Mouse (Mus musculus): ENCODE results near the gene Tspo. TPM values are rescaled to one million over a fixed set of nuclear protein-coding genes. Genes with fewer than 3 reads are reported as not detected.

The Tspo gene
- polyA plus RNA-seq, 1 experiment from 2014 or later: 116 TPM

GRCm38 (mm10) chr15:83601185-83601584, 37.8 kb downstream of the Tspo start:
- no peaks in the 10 kb centered on the region for H3K9me3 ChIP-seq (replicated peaks; ENCODE audit: control insufficient read depth, low read length)
- H3K36me3 ChIP-seq (ENCODE audit: control insufficient read depth, insufficient read depth, low read length): no peaks in the 10 kb centered on the region
- 67% methylated on average over 4 of the region's 4 CpGs for WGBS
- H3K9ac ChIP-seq (ENCODE audit: low read length): no peak overlapping the region
- no peaks in the 10 kb centered on the region for H3K27me3 ChIP-seq (ENCODE audit: control insufficient read depth, insufficient read depth, low read length)
- no peaks in the 10 kb centered on the region for H3K4me1 ChIP-seq (ENCODE audit: control insufficient read depth, insufficient read depth, low read length)
- no peak overlapping the region for H3K4me2 ChIP-seq (ENCODE audit: low read depth, low read length)
- no peak overlapping the region for H3K27ac ChIP-seq (ENCODE audit: low read length)
- no peak for ATAC-seq (ENCODE audit: insufficient read depth, low FRiP score)
- no peak overlapping the region for H3K4me3 ChIP-seq (replicated peaks; ENCODE audit: low read length)

GRCm38 (mm10) chr15:83602372-83603045, 39.1 kb downstream of the Tspo start:
- Histone ChIP-seq H3K4me1 (ENCODE audit: control insufficient read depth, insufficient read depth, low read length) (no peaks in the 10 kb centered on the region), H3K27me3 (ENCODE audit: control insufficient read depth, insufficient read depth, low read length) (no peaks in the 10 kb centered on the region), H3K36me3 (ENCODE audit: control insufficient read depth, insufficient read depth, low read length) (no peaks in the 10 kb centered on the region), H3K4me2 (ENCODE audit: low read depth, low read length) (no peak overlapping the region), H3K27ac (ENCODE audit: low read length) (no peak overlapping the region), H3K9ac (ENCODE audit: low read length) (no peak overlapping the region), H3K9me3 (replicated peaks; ENCODE audit: control insufficient read depth, low read length) (no peaks in the 10 kb centered on the region), H3K4me3 (replicated peaks; ENCODE audit: low read length) (no peak overlapping the region)
- WGBS: 62% methylated on average over 13 of the region's 13 CpGs
- no peak for ATAC-seq (ENCODE audit: insufficient read depth, low FRiP score)

- H3K27ac ChIP-seq (ENCODE audit: low read length): no peak overlapping the region
- H3K4me3 ChIP-seq (replicated peaks; ENCODE audit: low read length): no peak overlapping the region
- WGBS: 85% methylated on average over 1 of the region's 1 CpGs
- no peaks in the 10 kb centered on the region for H3K4me1 ChIP-seq (ENCODE audit: control insufficient read depth, insufficient read depth, low read length)
- H3K27me3 ChIP-seq (ENCODE audit: control insufficient read depth, insufficient read depth, low read length): no peaks in the 10 kb centered on the region
- H3K4me2 ChIP-seq (ENCODE audit: low read depth, low read length): no peak overlapping the region
- no peaks in the 10 kb centered on the region for H3K9me3 ChIP-seq (replicated peaks; ENCODE audit: control insufficient read depth, low read length)
- H3K36me3 ChIP-seq (ENCODE audit: control insufficient read depth, insufficient read depth, low read length): no peaks in the 10 kb centered on the region
- H3K9ac ChIP-seq (ENCODE audit: low read length): no peak overlapping the region
- no peak for ATAC-seq (ENCODE audit: insufficient read depth, low FRiP score)
These were observed 39.6 kb downstream of the Tspo start for GRCm38 (mm10) chr15:83603046-83603396.

DNA sequence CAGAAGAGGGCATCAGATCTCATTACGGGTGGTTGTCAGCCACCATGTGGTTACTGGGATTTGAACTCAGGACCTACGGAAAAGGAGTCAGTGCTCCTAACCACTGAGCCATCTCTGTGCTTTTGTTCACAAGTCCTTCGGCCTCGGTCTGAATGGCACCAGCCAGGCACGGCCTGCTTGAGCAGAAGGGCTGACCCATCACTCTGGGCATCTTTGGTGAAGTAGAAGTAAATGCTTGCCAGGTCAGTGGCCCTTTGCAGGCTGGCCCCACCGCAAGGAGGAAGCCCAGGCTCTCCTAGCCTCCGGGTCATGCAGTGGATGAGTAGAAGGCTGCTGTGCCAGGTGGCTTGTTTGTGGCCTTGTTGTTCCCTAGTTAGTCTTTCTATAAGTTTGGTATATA, 40.0 kb downstream of the Tspo start:
- ATAC-seq (ENCODE audit: insufficient read depth, low FRiP score): no peak

DNA sequence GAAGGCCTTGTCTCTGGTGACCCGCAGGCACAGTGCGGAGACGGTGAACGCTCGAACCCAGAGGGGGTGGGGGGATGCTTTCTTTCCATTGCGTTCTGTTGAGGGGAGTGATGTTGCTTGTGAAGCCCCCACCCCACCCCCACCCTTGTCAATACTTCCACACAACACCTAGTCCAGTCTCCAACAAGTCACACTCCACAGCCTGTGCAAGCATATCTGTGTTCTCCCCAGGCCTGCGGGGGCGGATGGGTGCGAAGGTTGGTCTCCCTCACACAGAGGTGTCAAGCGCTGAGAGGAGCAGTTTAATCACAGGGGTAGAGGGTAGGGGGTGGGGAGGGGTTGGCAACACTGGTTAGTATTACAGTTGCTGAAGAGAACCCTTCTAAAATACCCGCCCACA, 42.8 kb downstream of the Tspo start:
- Histone ChIP-seq H3K4me3 (replicated peaks; ENCODE audit: low read length) (no peak overlapping the region), H3K27ac (ENCODE audit: low read length) (no peak overlapping the region), H3K4me1 (ENCODE audit: control insufficient read depth, insufficient read depth, low read length) (no peaks in the 10 kb centered on the region), H3K27me3 (ENCODE audit: control insufficient read depth, insufficient read depth, low read length) (no peaks in the 10 kb centered on the region), H3K36me3 (ENCODE audit: control insufficient read depth, insufficient read depth, low read length) (no peaks in the 10 kb centered on the region), H3K9ac (ENCODE audit: low read length) (no peak overlapping the region), H3K4me2 (ENCODE audit: low read depth, low read length) (no peak overlapping the region), H3K9me3 (replicated peaks; ENCODE audit: control insufficient read depth, low read length) (no peaks in the 10 kb centered on the region)
- WGBS: 79% methylated on average over 11 of the region's 11 CpGs
- ATAC-seq (ENCODE audit: insufficient read depth, low FRiP score): no peak

More for the DNA sequence above, 40.0 kb downstream of the Tspo start:
- 95% methylated on average over 7 of the region's 7 CpGs for WGBS
- H3K27me3 ChIP-seq (ENCODE audit: control insufficient read depth, insufficient read depth, low read length): no peaks in the 10 kb centered on the region
- H3K4me2 ChIP-seq (ENCODE audit: low read depth, low read length): no peak overlapping the region
- no peak overlapping the region for H3K4me3 ChIP-seq (replicated peaks; ENCODE audit: low read length)
- no peak overlapping the region for H3K9ac ChIP-seq (ENCODE audit: low read length)
- H3K9me3 ChIP-seq (replicated peaks; ENCODE audit: control insufficient read depth, low read length): no peaks in the 10 kb centered on the region
- H3K36me3 ChIP-seq (ENCODE audit: control insufficient read depth, insufficient read depth, low read length): no peaks in the 10 kb centered on the region
- H3K4me1 ChIP-seq (ENCODE audit: control insufficient read depth, insufficient read depth, low read length): no peaks in the 10 kb centered on the region
- H3K27ac ChIP-seq (ENCODE audit: low read length): no peak overlapping the region

GRCm38 (mm10) chr15:83606700-83607099, 43.3 kb downstream of the Tspo start:
- Histone ChIP-seq H3K36me3 (ENCODE audit: control insufficient read depth, insufficient read depth, low read length) (no peaks in the 10 kb centered on the region), H3K27me3 (ENCODE audit: control insufficient read depth, insufficient read depth, low read length) (no peaks in the 10 kb centered on the region), H3K9me3 (replicated peaks; ENCODE audit: control insufficient read depth, low read length) (no peaks in the 10 kb centered on the region), H3K27ac (ENCODE audit: low read length) (no peak overlapping the region), H3K4me3 (replicated peaks; ENCODE audit: low read length) (no peak overlapping the region), H3K9ac (ENCODE audit: low read length) (no peak overlapping the region), H3K4me1 (ENCODE audit: control insufficient read depth, insufficient read depth, low read length) (no peaks in the 10 kb centered on the region), H3K4me2 (ENCODE audit: low read depth, low read length) (no peak overlapping the region)
- ATAC-seq (ENCODE audit: insufficient read depth, low FRiP score): no peak
- 84% methylated on average over 8 of the region's 8 CpGs for WGBS

GRCm38 (mm10) chr15:83607115-83607802, 43.9 kb downstream of the Tspo start:
- H3K9ac ChIP-seq (ENCODE audit: low read length): no peak overlapping the region
- no peak overlapping the region for H3K27ac ChIP-seq (ENCODE audit: low read length)
- H3K4me1 ChIP-seq (ENCODE audit: control insufficient read depth, insufficient read depth, low read length): no peaks in the 10 kb centered on the region
- no peak overlapping the region for H3K4me3 ChIP-seq (replicated peaks; ENCODE audit: low read length)
- no peak overlapping the region for H3K4me2 ChIP-seq (ENCODE audit: low read depth, low read length)
- no peaks in the 10 kb centered on the region for H3K36me3 ChIP-seq (ENCODE audit: control insufficient read depth, insufficient read depth, low read length)
- no peaks in the 10 kb centered on the region for H3K9me3 ChIP-seq (replicated peaks; ENCODE audit: control insufficient read depth, low read length)
- no peaks in the 10 kb centered on the region for H3K27me3 ChIP-seq (ENCODE audit: control insufficient read depth, insufficient read depth, low read length)
- ATAC-seq (ENCODE audit: insufficient read depth, low FRiP score): 0 out of 2 replicates have a peak, but pooled peaks have one; percentile 42
- 46% methylated on average over 15 of the region's 15 CpGs for WGBS

DNA sequence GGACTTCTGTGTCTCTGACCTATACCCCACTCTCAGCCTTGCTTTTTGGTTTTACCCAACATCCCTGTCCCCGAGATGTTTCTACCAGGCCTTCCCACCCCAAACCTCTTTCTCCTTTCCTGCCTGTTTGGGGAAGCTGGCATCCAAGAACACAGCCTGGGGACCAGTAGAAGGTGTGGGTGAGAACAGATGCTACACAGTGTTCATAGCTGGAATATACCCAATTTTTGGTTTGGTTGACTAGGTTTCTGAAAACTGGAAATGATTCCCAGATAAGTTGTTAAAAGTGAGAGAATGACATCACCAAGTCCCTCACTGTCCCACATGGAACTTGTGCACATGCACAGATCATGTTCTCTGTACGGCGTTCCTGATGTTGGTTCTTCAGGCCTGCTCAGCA, 51.9 kb downstream of the Tspo start:
- Histone ChIP-seq H3K4me3 (replicated peaks; ENCODE audit: low read length) (no peak overlapping the region), H3K27ac (ENCODE audit: low read length) (no peak overlapping the region), H3K9me3 (replicated peaks; ENCODE audit: control insufficient read depth, low read length) (no peaks in the 10 kb centered on the region), H3K4me2 (ENCODE audit: low read depth, low read length) (no peak overlapping the region), H3K36me3 (ENCODE audit: control insufficient read depth, insufficient read depth, low read length) (no peaks in the 10 kb centered on the region), H3K4me1 (ENCODE audit: control insufficient read depth, insufficient read depth, low read length) (no peaks in the 10 kb centered on the region), H3K27me3 (ENCODE audit: control insufficient read depth, insufficient read depth, low read length) (no peaks in the 10 kb centered on the region), H3K9ac (ENCODE audit: low read length) (no peak overlapping the region)
- WGBS: 84% methylated on average over 3 of the region's 3 CpGs
- no peak for ATAC-seq (ENCODE audit: insufficient read depth, low FRiP score)

Data from stomach, embryonic 16.5 days (tissue).